8 mouse cellular contexts compared by ENCODE assay signal in the genomic region with DNA sequence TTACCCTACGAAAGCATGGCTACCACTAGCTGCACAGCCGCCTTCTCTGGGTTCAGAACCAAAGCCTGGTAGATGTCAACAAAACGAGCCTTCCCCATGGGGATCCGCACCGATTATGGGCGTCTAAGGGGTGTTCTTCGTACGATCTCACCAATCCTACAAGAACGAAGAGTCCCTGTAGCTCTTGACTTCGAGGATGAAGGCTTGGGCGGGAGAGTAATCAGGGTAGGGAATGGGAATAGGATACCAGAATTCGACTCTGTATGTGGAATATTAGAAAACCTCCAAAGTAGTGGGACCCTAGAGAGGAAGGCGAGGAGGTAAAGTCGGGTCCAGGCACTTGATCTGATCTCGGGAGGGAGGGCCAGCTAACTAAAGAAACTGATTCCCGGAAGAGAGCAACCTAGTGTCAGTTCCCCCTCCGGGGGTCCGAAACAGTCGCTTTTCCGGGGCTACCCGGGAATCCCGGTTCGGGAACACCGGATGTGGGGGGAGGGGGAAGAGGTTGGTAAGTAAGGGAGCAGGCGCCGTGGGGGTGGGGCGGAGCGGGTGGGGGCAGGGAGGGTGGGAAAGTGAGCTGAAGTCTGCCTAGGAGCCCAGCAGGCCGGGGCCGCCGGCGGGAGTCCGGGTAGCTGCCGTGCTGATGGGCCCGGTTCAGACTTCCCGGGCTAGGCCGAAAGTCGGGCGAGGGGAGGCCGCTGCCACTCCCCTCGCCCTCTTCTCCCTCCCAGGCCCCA. TPM values are rescaled to one million over a fixed set of nuclear protein-coding genes. Genes with fewer than 3 reads are reported as not detected.
DNase-seq lines count a peak whose midpoint lies in the region; ATAC-seq and TF ChIP-seq lines count a peak whose summit lies in the region.

A gene (minus strand): TSS at position 420 of the 737 bp plus-strand sequence.

- intact Hi-C loops in heart, postnatal 36 days (cut with DNase I), result no loop called here

- peak within 1 kb of the TSS; percentile 67 for H3K4me3 ChIP-seq in forebrain, embryonic 15.5 days
- H3K4me3 ChIP-seq in layer of hippocampus, adult 2 months, result peak within 1 kb of the TSS; percentile 60
- peak within 1 kb of the TSS; percentile 78 for H3K4me3 ChIP-seq in lung, postnatal 0 days (ENCODE audit: low read depth, low read length)

- peak within 1 kb of the TSS; percentile 68 for H3K4me2 ChIP-seq in forebrain, embryonic 15.5 days (replicated peaks)
- H3K4me2 ChIP-seq in lung, postnatal 0 days (replicated peaks; ENCODE audit: low read depth, low read length), result peak within 1 kb of the TSS; percentile 78

- 2% methylated on average over 39 of the region's 41 CpGs for WGBS in forebrain, embryonic 15.5 days
- WGBS in lung, postnatal 0 days, result under 1% methylated on average over 37 of the region's 41 CpGs

- no peak for TF ChIP-seq CTCF in layer of hippocampus, adult 2 months (conservative IDR thresholded peaks at IDR 0.05)
- TF ChIP-seq CTCF in lung, postnatal 0 days (IDR thresholded peaks at IDR 0.05), result no peak

- ATAC-seq in forebrain, embryonic 15.5 days (replicated peaks), result peak; percentile 87
- ATAC-seq in lung, postnatal 0 days, result peak; percentile 80

- peaks cover 47% of the 10 kb centered on the region for H3K4me1 ChIP-seq in forebrain, embryonic 15.5 days
- H3K4me1 ChIP-seq in lung, postnatal 0 days (ENCODE audit: insufficient read depth, low read depth, low read length), result peaks cover 7% of the 10 kb centered on the region; the same call in 1 of the 2 replicates

- H3K9me3 ChIP-seq in forebrain, embryonic 15.5 days, result no peaks in the 10 kb centered on the region
- H3K9me3 ChIP-seq in lung, postnatal 0 days (ENCODE audit: low read length), result no peaks in the 10 kb centered on the region

- peak; percentile 74 for DNase-seq in MN1 (ENCODE audit: low spot score)
- DNase-seq in cerebellum, adult 11-12 months, result peak; percentile 71
- peak; percentile 71 to 76 for DNase-seq in heart, postnatal 36 days
- peak; percentile 62 to 66 for DNase-seq in layer of hippocampus, adult 2 months (ENCODE audit: low spot score in 2 of 2)
- peak; percentile 87 for DNase-seq in lung, postnatal 0 days (ENCODE audit: low spot score)
- peak; percentile 68 for DNase-seq in ovary, postnatal 36 days (ENCODE audit: low spot score)
- DNase-seq in thymus, postnatal 4 days, result peak; percentile 70

- no peaks in the 10 kb centered on the region for H3K27me3 ChIP-seq in forebrain, embryonic 15.5 days
- H3K27me3 ChIP-seq in lung, postnatal 0 days (replicated peaks; ENCODE audit: insufficient read depth, low read length), result no peaks in the 10 kb centered on the region

- H3K9ac ChIP-seq in forebrain, embryonic 15.5 days (replicated peaks), result peak within 1 kb of the TSS; percentile 68
- peak within 1 kb of the TSS; percentile 87 for H3K9ac ChIP-seq in lung, postnatal 0 days (replicated peaks; ENCODE audit: low read depth)

- no peak for TF ChIP-seq EP300 in lung, postnatal 0 days (IDR thresholded peaks at IDR 0.05)

- peaks cover 19% of the 10 kb centered on the region for H3K36me3 ChIP-seq in forebrain, embryonic 15.5 days
- H3K36me3 ChIP-seq in lung, postnatal 0 days (ENCODE audit: insufficient read depth, low read length), result no peaks in the 10 kb centered on the region

- H3K27ac ChIP-seq in forebrain, embryonic 15.5 days (replicated peaks), result peak within 1 kb of the TSS; percentile 84
- peak within 1 kb of the TSS; percentile 90 for H3K27ac ChIP-seq in layer of hippocampus, adult 2 months
- peak within 1 kb of the TSS; percentile 95 for H3K27ac ChIP-seq in lung, postnatal 0 days (ENCODE audit: low read length)

RNA-seq across cellular contexts. Expression of the gene that starts here (rescaled TPM):
- not detected in 2 replicates for polyA plus RNA-seq in forebrain, embryonic 15.5 days (2015; fragmentation: Nextera tagmentation; extraction: Ambion mirVana)
- 1 to 10 TPM; 2.8 to 5.0 TPM for total RNA-seq in heart, postnatal 36 days (2021)
- 10 to 100 TPM in 1 of 2 experiments, 1 to 10 TPM in 1; 8.0 to 12.9 TPM for total RNA-seq in layer of hippocampus, adult 2 months (2021)
- not detected in 2 replicates for polyA plus RNA-seq in lung, postnatal 0 days (2015; fragmentation: Nextera tagmentation; extraction: Ambion mirVana)

Comparison
In these comparisons a context has a peak if more than half of its experiments do, and no peak if none do; other contexts are left out.
1. Peak in every context shown above with its lines: DNase-seq, ATAC-seq, H3K4me3 ChIP-seq and H3K27ac ChIP-seq.
2. Peak in ATAC-seq, H3K4me3 ChIP-seq, H3K27ac ChIP-seq, H3K9ac ChIP-seq and H3K4me2 ChIP-seq in forebrain, embryonic 15.5 days; RNA of the gene not detected or under 1 TPM.
3. Peak in DNase-seq, ATAC-seq, H3K4me3 ChIP-seq, H3K27ac ChIP-seq, H3K9ac ChIP-seq and H3K4me2 ChIP-seq in lung, postnatal 0 days; RNA of the gene not detected or under 1 TPM.